Mouse (Mus musculus): Measurements from ENCODE around the gene Zfp113.

The Zfp113 gene

GRCm38 (mm10) chr5:138155443-138155976 is at the start of gene Zfp113:
Gene Zfp113 (minus strand): TSS chr5:138155744.
- DNase-seq: peak; percentile 95

GRCm38 (mm10) chr5:138202086-138202485 is 46.5 kb upstream of the Zfp113 start:
- DNase-seq: no peak

GRCm38 (mm10) chr5:138199576-138199975 is 44.0 kb upstream of the Zfp113 start:
- DNase-seq: no peak

GRCm38 (mm10) chr5:138195463-138195862 is 39.9 kb upstream of the Zfp113 start:
- no peak for DNase-seq

- DNase-seq: peak; percentile 37
Observed at GRCm38 (mm10) chr5:138194755-138195345, 39.3 kb upstream of the Zfp113 start.

GRCm38 (mm10) chr5:138193771-138194727 is 38.5 kb upstream of the Zfp113 start, which contains the start of gene Mblac1:
Gene Mblac1 (plus strand): TSS chr5:138194314.
- peak; percentile 91 for DNase-seq

GRCm38 (mm10) chr5:138187661-138188306 is 32.2 kb upstream of the Zfp113 start:
- peak; percentile 83 for DNase-seq

GRCm38 (mm10) chr5:138186950-138187638 is 31.6 kb upstream of the Zfp113 start, which contains the start of the genes Taf6 and Cnpy4:
Gene Taf6 (minus strand): TSS chr5:138187451.
Gene Cnpy4 (plus strand): TSS chr5:138187485.
- peak; percentile 93 for DNase-seq

- peak; percentile 34 for DNase-seq
Observed at GRCm38 (mm10) chr5:138173217-138173616, 17.7 kb upstream of the Zfp113 start.

GRCm38 (mm10) chr5:138171695-138172491 is 16.3 kb upstream of the Zfp113 start, which contains the start of the genes Ap4m1 and Mcm7:
Gene Ap4m1 (plus strand): TSS chr5:138172002.
Gene Mcm7 (minus strand): TSS chr5:138172422.
- DNase-seq: peak; percentile 99

GRCm38 (mm10) chr5:138170936-138171561 is 15.5 kb upstream of the Zfp113 start:
- peak; percentile 98 for DNase-seq

- no peak for DNase-seq
Observed at GRCm38 (mm10) chr5:138165594-138165993, 10.1 kb upstream of the Zfp113 start.

GRCm38 (mm10) chr5:138163610-138164009 is 8.1 kb upstream of the Zfp113 start:
- no peak for DNase-seq

- no peak for DNase-seq
Observed at GRCm38 (mm10) chr5:138163046-138163445, 7.5 kb upstream of the Zfp113 start.

- peak; percentile 97 for DNase-seq
Observed at GRCm38 (mm10) chr5:138160842-138161665, 5.5 kb upstream of the Zfp113 start, which contains the start of gene Cops6. Gene Cops6 (plus strand): TSS chr5:138161071.

GRCm38 (mm10) chr5:138160224-138160762 is 4.7 kb upstream of the Zfp113 start:
- DNase-seq: no peak

GRCm38 (mm10) chr5:138154390-138154789 is 1.2 kb downstream of the Zfp113 start:
- DNase-seq: no peak

- DNase-seq: no peak
Observed at GRCm38 (mm10) chr5:138138585-138138984, 17.0 kb downstream of the Zfp113 start.

GRCm38 (mm10) chr5:138137935-138138549 is 17.5 kb downstream of the Zfp113 start:
- peak; percentile 67 for DNase-seq
